8 mouse cellular contexts compared by ENCODE assay signal in the genomic region with DNA sequence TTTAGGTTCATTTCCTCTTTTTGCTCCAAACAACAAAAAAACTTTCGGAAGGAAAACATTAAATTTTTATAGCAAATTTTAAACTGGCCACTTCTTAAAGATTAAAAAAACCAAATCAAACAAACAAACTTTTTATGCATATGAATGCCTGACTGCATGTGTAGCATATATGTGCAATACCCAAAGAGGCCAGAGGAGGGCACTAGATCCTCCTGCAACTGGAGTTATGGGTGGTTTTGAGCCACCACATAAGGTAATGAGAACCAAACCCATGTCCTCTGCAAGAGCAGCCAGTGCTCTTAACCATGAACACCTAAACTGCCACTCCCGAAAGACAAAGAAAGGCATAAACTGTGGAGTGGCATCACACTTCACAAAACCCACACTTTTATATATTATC. TPM values are rescaled to one million over a fixed set of nuclear protein-coding genes. Genes with fewer than 3 reads are reported as not detected.
A peak's percentile ranks its signal among the peaks of the same experiment; 100 is the strongest.
DNase-seq lines count a peak whose midpoint lies in the region; ATAC-seq lines count a peak whose summit lies in the region.

No protein-coding gene starts in this region.

- no peaks in the 10 kb centered on the region for H3K4me1 ChIP-seq in hindbrain, embryonic 11.5 days (replicated peaks; ENCODE audit: control insufficient read depth, insufficient read depth, low read length)
- peaks cover 50% of the 10 kb centered on the region for H3K4me1 ChIP-seq in hindbrain, embryonic 13.5 days (replicated peaks)
- H3K4me1 ChIP-seq in embryonic facial prominence, embryonic 10.5 days, result peaks cover 44% of the 10 kb centered on the region

- H3K27me3 ChIP-seq in hindbrain, embryonic 11.5 days (ENCODE audit: control insufficient read depth, insufficient read depth, low read length), result no peaks in the 10 kb centered on the region
- no peaks in the 10 kb centered on the region for H3K27me3 ChIP-seq in hindbrain, embryonic 13.5 days
- H3K27me3 ChIP-seq in embryonic facial prominence, embryonic 10.5 days (replicated peaks; ENCODE audit: low read depth, poor library complexity, severe bottlenecking), result no peaks in the 10 kb centered on the region

- H3K4me3 ChIP-seq in hindbrain, embryonic 11.5 days (ENCODE audit: low read depth, low read length), result no peak overlapping the region
- no peak overlapping the region for H3K4me3 ChIP-seq in hindbrain, embryonic 13.5 days
- H3K4me3 ChIP-seq in embryonic facial prominence, embryonic 10.5 days, result no peak overlapping the region

- DNase-seq in hindbrain, embryonic 11.5 days (ENCODE audit: low spot score), result peak; percentile 69
- DNase-seq in urinary bladder, postnatal 14 days (ENCODE audit: low spot score), result peak; percentile 25
- no peak for DNase-seq in urinary bladder, adult 18-20 months (ENCODE audit: low spot score in 2 of 2)
- peak; percentile 51 for DNase-seq in embryonic facial prominence, embryonic 10.5 days (ENCODE audit: low spot score)
- DNase-seq in retina, postnatal 1 day, result peak; percentile 49
- DNase-seq in urinary bladder, postnatal 10 days (ENCODE audit: low spot score), result no peak

- no peak overlapping the region for H3K27ac ChIP-seq in hindbrain, embryonic 11.5 days (ENCODE audit: low read depth, low read length)
- H3K27ac ChIP-seq in hindbrain, embryonic 13.5 days, result no peak overlapping the region
- no peak overlapping the region for H3K27ac ChIP-seq in embryonic facial prominence, embryonic 10.5 days (replicated peaks)

- no peak overlapping the region for H3K9ac ChIP-seq in hindbrain, embryonic 11.5 days (ENCODE audit: low read depth, low read length)
- no peak overlapping the region for H3K9ac ChIP-seq in hindbrain, embryonic 13.5 days

- no peaks in the 10 kb centered on the region for H3K9me3 ChIP-seq in hindbrain, embryonic 11.5 days (ENCODE audit: control insufficient read depth, low read length)
- no peaks in the 10 kb centered on the region for H3K9me3 ChIP-seq in hindbrain, embryonic 13.5 days
- no peaks in the 10 kb centered on the region for H3K9me3 ChIP-seq in embryonic facial prominence, embryonic 10.5 days

- 91% methylated on average over 2 of the region's 2 CpGs for WGBS in hindbrain, embryonic 11.5 days
- WGBS in hindbrain, embryonic 13.5 days, result 93% methylated on average over 2 of the region's 2 CpGs
- WGBS in embryonic facial prominence, embryonic 10.5 days, result 91% methylated on average over 2 of the region's 2 CpGs

- H3K36me3 ChIP-seq in hindbrain, embryonic 11.5 days (ENCODE audit: control insufficient read depth, insufficient read depth, low read length), result no peaks in the 10 kb centered on the region
- H3K36me3 ChIP-seq in hindbrain, embryonic 13.5 days, result peaks cover 4% of the 10 kb centered on the region; the same call in 1 of the 2 replicates
- peaks cover 48% of the 10 kb centered on the region for H3K36me3 ChIP-seq in embryonic facial prominence, embryonic 10.5 days (replicated peaks)

- H3K4me2 ChIP-seq in hindbrain, embryonic 11.5 days (replicated peaks; ENCODE audit: low read depth, low read length), result no peak overlapping the region
- H3K4me2 ChIP-seq in hindbrain, embryonic 13.5 days, result no peak overlapping the region

- ATAC-seq in hindbrain, embryonic 11.5 days (ENCODE audit: low FRiP score), result no peak
- ATAC-seq in hindbrain, embryonic 13.5 days (ENCODE audit: low FRiP score), result no peak
- no peak for ATAC-seq in inflammation-experienced regulatory T-cells, adult 6 months

RNA-seq across cellular contexts. Expression of a gene that starts 4.5 kb away (rescaled TPM):
- polyA plus RNA-seq in hindbrain, embryonic 11.5 days (2014; fragmentation: Nextera tagmentation; extraction: Ambion mirVana), result 175 and 187 TPM in 2 replicates
- 340 and 351 TPM in 2 replicates for polyA plus RNA-seq in hindbrain, embryonic 13.5 days (2015; fragmentation: Nextera tagmentation; extraction: Ambion mirVana)
- 377 and 391 TPM in 2 replicates for polyA plus RNA-seq in embryonic facial prominence, embryonic 10.5 days (2016; fragmentation: Nextera tagmentation; extraction: Ambion mirVana)
- 100 to 1,000 TPM; 258 to 310 (median 262) TPM for polyA plus RNA-seq in inflammation-experienced regulatory T-cells, adult 6 months (2017; shearing (Covaris generic))

RNA-seq across cellular contexts. Expression of a gene that starts 41.4 kb away (rescaled TPM):
- 1.3 and 2.1 TPM in 2 replicates for polyA plus RNA-seq in hindbrain, embryonic 11.5 days (2014; fragmentation: Nextera tagmentation; extraction: Ambion mirVana)
- 0.53 and 1.5 TPM in 2 replicates for polyA plus RNA-seq in hindbrain, embryonic 13.5 days (2015; fragmentation: Nextera tagmentation; extraction: Ambion mirVana)
- polyA plus RNA-seq in embryonic facial prominence, embryonic 10.5 days (2016; fragmentation: Nextera tagmentation; extraction: Ambion mirVana), result 2.7 and 2.9 TPM in 2 replicates
- not detected for polyA plus RNA-seq in inflammation-experienced regulatory T-cells, adult 6 months (2017; shearing (Covaris generic))

RNA-seq across cellular contexts. Expression of a gene that starts 55.5 kb away (rescaled TPM):
- 69.7 and 73.1 TPM in 2 replicates for polyA plus RNA-seq in hindbrain, embryonic 11.5 days (2014; fragmentation: Nextera tagmentation; extraction: Ambion mirVana)
- 57.8 and 66.1 TPM in 2 replicates for polyA plus RNA-seq in hindbrain, embryonic 13.5 days (2015; fragmentation: Nextera tagmentation; extraction: Ambion mirVana)
- polyA plus RNA-seq in embryonic facial prominence, embryonic 10.5 days (2016; fragmentation: Nextera tagmentation; extraction: Ambion mirVana), result 79.5 and 80.7 TPM in 2 replicates
- 10 to 100 TPM; 29.9 to 40.2 (median 31.2) TPM for polyA plus RNA-seq in inflammation-experienced regulatory T-cells, adult 6 months (2017; shearing (Covaris generic))

Comparison
In these comparisons a context has a peak if more than half of its experiments do, and no peak if none do; other contexts are left out.
1. DNase-seq: peak in hindbrain, embryonic 11.5 days (single experiment), urinary bladder, postnatal 14 days (single experiment), embryonic facial prominence, embryonic 10.5 days (single experiment) and retina, postnatal 1 day (single experiment); none in urinary bladder, adult 18-20 months (0 of 2) and urinary bladder, postnatal 10 days (single experiment).